Mouse (Mus musculus): ENCODE results near the gene Gm11077.

Gm11077 gene

DNA sequence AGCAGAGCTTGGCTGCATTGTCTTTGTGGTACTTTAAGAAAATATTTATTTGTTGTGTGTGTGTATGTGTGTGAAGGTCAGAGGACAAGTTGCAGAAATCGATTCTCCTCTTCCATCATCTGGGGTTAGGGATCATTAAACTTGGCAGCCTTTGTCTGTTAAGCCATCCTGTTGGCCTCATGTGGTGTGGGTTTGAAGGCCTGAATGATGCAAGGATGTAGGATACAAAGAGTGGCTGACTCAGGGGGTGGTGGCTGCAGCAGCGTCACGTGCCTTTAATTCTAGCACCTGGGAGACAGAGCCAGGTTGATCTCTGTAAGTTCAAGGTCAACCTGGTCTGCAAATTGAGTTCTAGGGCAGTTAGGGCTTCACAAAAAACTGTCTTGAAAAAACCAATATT lies 16.5 kb downstream of the Gm11077 start:
- peak; percentile 67 for DNase-seq (ENCODE audit: low read depth, low spot score)

DNA sequence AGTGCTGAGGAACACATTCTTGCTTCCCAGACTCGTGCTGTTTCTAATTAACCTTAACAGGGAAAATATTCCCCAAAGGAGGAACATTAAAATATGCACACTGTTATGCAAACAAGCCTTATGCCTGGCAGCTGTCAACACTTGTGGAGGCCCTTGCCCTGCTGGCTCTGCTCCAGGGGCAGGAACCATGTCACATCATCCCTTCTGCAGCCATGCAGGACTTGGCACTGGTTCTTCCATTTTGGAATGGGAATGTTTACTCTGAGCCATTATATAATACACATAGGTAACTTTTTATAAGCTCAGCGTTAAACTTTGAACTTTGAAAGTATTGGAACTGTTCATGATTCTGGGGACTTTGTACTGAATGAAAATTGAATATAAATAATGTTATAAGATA lies 18.5 kb downstream of the Gm11077 start:
- DNase-seq (ENCODE audit: low read depth, low spot score), result no peak

DNA sequence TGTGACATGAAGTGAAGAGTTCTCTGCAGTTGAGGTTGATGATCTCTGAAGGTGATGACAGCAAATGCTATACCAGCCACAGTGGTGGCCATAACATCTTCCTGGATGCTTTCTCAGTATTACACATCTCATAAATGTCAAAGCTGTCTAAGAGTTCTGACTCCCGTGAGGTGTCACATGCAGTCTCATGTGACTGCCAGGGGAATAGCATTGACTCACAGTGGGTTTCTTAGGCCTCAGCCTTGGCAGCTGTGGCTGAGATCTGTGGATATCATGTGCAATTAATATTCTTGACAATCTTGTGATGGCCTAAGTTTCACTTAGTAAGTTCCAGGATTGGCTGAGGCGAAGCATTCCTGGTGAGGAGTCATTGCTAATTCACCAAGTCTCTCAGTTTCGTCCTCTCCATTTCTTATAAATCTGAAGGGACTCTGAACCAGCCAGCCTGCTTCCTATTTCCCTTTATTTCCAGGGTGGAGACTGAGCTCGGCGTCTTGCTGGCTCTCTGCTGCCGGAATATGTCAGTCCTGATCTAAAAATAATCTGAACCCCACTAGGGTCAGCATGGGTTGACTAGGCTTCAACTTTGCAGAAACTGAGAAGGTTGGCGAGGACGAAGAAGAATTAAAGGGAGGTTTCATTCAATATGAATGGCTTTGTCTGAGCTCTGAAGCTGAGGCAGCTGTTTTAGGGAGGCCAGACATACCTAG lies 21.4 kb downstream of the Gm11077 start:
- no peak for DNase-seq (ENCODE audit: low read depth, low spot score)

DNA sequence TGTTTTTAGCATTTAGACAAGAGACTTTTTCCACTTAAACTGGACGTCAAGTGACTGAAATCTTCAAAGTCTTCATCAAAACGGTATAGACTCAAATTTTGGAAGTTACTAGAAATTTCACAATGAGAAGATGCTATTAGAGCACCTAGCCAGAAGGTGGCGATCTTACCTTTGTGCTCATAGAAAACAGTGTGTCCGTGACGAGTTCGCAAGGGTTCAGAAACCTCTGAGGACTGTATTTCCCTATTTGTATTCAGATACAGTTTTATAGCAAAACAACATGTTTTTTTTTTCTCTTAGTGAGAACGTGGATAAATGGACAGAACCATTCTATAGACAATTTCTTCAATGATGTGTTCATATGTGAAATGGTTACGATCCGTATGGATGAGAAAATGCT lies 37.3 kb downstream of the Gm11077 start:
- peak; percentile 72 for DNase-seq (ENCODE audit: low read depth, low spot score)

DNA sequence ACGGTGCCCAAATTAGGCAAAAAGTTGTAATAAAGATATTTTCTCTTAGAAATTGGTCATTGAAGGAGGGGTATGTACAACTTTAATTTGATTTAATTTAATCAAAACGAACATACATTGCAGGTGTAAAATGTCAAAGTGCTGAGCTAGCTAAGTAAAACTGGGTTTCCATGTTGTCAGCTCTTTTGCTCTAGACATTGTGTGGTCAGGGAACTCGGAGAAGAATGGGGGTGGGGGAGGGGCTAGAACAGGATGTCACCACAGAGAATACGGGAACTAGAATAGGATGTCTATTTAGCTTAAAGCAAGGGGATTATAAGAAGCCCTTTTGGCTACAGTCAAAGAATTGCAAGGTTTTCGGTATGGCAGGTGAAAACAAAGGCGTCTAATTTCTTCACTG lies 38.2 kb downstream of the Gm11077 start:
- peak; percentile 32 for DNase-seq (ENCODE audit: low read depth, low spot score)

DNA sequence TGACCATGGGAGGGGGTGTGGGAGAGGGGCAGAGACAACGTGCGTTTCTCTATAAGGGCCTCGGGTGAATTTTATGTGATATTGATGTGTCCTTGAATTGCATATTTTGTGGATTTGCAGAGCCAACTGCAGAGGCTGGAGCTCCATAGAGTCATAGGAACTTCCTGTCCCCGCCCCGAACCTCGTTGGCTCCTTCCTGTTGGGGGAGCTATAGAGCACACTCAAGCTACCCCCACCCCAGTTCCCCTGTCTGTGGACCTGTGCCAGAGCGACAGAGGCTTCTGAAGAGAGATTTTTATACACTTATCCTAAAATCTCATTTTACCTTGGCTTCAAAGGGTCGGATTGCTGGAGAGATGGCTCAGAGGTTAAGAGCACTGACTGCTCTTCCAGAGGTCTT lies 39.1 kb downstream of the Gm11077 start:
- peak; percentile 22 for DNase-seq (ENCODE audit: low read depth, low spot score)

DNA sequence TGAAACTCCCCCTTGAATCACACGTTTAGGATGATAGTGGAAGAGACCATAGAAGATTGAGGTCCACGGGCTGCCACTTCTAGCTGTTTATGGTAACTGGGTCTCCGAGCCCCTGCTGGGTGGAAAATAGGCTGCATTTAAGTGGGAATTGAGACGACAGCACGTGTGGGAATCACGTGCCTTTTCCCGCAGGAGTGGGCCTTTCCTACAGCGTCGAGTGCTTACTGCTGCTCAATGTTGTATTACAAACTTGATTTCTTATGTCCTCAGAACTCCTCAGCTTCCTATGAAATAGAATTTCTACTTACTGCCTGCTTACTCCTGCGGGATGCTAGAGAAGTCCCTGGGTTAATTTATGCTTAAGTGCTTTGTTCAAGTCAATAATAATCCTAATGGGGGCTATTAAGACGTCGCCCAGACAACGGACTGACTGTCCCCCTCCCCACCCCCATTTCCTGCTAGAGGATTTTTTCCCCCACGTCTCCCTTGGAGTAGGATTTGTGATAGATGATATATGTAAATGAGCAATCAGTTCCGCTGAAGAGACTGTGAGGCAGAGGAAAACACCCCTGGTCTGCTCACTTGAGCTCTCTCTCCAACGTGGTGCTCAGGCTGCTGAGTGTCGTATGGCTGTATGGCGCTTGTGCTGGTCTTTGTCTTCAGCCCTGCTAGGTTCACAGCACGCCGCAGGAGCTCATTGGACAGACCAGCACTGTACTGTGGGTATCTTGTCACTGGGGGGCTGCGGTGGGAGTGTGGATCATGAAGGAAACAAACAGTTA lies 40.0 kb downstream of the Gm11077 start:
- peak; percentile 31 for DNase-seq (ENCODE audit: low read depth, low spot score)

DNA sequence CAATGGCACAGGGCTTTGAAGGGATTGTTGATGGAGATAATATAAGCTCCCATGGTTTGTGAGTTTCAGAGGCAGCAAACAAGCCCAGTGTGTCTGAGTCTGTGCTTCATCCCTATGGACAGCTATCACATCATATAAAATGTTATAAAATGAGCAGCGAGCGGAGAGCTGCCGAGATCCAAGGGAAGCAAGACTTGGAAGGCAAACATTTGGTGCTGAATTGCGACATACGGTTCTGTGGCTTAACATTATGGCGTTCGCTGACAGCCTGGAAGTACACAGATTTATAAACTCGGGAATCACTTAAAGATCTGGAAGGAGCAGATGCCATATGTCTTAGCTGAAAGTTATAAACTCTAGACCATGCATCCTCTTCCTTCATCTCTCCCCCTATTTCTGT lies 47.2 kb downstream of the Gm11077 start:
- DNase-seq (ENCODE audit: low read depth, low spot score), result no peak

DNA sequence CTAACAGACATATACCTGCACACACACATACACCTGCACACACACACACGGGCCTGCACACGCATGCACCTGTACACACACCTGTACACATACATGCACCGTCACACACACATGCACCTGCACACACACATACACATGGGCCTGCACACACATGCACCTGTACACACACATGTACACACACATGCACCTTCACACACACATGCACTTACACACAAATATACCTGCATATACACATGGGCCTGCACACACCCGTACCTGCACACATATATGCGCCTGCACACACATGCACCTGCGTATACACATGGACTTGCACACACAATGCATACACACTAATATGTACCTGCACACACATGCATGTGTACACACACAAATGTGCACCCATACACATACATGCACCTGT lies 53.4 kb downstream of the Gm11077 start:
- no peak for DNase-seq (ENCODE audit: low read depth, low spot score)

DNA sequence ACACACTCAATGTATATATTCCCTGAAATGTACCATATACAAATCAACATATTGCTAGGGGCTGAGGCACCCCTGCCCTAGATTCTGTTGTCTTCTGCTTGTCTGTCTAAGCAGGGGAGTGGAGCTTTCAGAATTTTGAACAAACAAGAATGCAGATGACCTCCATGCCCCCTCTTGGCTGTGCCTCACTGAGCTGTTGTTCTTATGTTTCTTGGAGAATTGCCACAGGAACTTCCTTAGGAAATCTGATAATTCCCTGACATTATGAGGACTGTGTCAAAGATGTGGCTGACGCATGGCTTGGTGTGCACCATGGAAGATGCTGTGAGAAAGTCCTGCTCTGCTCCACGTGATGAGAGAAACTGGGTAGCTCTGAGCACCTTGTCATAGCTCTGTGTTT lies 57.0 kb downstream of the Gm11077 start:
- DNase-seq (ENCODE audit: low read depth, low spot score), result no peak

DNA sequence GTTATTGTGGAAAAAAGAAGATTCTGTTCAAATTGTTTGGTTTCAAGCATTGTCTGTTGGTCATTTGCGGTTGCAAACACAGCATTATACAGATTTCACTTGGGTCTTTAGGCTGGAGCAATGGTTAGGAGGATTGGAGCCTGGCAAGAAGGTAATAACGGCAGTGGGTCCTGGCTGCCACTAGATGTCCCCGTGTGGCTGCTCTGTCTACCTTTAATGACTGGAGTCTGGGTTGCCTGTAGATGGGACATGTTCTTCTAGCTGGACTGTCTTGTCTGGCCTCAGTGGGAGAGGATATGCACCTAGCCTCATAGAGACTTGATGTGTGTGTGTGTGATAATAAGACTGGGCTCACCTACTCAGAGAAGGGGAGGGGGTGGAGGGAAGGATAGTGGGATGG lies 60.8 kb downstream of the Gm11077 start:
- peak; percentile 42 for DNase-seq (ENCODE audit: low read depth, low spot score)

DNA sequence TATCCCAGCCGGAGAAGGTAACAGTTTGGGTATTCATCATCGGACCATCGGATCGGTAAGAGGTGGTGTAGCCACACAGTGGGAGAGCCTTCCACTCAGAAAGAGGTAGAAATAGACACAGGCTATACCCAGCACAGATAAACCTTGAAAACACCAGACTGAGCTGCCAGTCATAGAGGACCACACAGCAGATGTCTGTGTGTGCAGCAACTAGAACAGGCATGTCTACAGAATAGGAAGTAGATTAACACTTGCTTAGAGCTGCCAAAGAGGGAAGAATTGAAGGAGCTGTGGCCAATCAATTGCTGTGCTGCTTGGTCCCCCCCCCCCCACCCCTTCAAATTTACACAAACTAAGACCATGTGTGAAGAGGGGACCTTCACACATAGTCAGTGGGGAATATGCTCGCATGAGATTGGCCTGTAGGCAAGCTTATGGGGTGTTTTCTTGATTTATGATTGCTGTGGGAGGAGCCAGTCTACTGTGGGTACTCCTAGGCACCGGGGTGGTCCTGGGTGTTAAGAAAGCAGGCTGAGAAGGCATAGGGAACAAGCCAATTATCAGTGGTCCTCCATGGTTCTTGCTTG lies 64.7 kb downstream of the Gm11077 start:
- no peak for DNase-seq (ENCODE audit: low read depth, low spot score)

DNA sequence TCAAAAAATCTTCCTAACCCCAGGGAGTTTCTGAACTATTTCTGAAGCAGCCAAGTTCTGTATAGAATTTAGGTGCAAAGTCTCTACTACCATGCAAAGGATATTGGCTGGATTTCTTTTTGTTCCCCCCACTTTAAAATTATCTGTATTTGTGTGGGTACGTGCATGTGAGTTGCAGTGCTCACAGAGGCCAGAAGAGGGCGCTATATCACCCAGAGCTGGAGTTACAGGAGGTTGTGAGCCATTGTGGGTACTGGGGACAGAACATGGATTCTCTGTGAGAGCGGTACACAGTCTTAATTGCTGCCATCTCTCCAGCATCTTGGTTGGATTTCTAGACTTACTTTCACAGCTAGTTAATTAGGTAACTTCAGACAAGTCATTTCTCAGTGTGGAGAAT lies 69.8 kb downstream of the Gm11077 start:
- peak; percentile 40 for DNase-seq (ENCODE audit: low read depth, low spot score)

DNA sequence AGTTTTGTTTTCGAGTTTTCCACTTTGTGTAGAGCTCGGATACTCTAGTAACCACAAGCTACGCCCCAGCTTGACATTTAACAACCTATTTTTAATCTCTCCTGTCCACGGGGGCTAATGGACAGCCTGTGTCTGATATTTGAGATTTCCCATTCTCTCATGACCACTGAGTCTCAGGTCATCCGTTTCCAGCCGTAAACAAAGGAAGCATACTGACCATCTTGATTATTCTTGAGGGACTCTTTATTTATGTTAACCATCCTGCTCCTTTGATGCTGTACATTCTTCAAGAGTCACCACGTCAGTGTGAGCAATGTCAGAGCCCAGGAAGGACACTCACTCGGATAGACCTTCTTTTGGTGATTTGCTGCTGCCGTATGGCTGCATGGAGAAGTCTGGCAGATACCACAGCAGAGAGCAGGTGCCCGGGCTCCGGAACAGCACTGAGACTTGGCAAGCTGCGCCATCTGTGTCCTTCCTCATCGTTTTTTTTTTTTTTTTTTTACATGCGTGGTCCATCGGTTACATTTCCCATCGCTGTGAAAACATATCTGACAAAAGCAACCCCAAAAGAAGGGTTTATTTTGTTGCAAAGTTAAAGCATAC lies 70.5 kb downstream of the Gm11077 start:
- no peak for DNase-seq (ENCODE audit: low read depth, low spot score)

DNA sequence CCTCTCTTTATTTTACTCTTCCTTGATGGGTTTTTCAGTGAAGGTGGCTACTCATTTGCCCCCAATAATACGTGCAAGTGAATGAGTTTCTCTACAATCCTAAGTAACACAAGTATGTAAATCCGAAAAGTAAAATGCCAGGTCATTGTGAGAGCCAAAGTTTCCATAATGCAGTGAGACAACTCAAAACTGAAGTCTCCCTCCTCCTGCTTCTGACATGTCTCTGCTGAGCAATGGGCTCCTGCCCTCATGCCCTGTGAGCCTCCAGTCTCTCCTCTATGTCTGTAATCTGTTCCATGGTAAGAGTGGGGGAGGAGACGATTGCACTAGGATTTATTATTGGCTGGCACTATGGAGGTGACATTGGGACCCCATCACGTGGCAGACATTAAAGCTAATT lies 71.5 kb downstream of the Gm11077 start:
- DNase-seq (ENCODE audit: low read depth, low spot score), result no peak

All from R1 (cell line).